Mouse (Mus musculus) cerebellum, adult 2 months (tissue): ENCODE data around the gene Arhgap24.

Source experiments
- CTCF ChIP-seq: fragments of 200-500 bp; IDR thresholded peaks from 2 replicates; pipeline ENCODE4 v1.5.1; 2011; ENCODE audit warnings: low read depth, mild to moderate bottlenecking, control low read depth, low read length, moderate library complexity, borderline replicate concordance; ENCODE audit not compliant: insufficient read depth
- POLR2A ChIP-seq: fragments of 200-500 bp; IDR thresholded peaks from 2 replicates; pipeline ENCODE4 v1.6.1; 2011; ENCODE audit warnings: low read length, control low read depth, borderline replicate concordance; ENCODE audit not compliant: insufficient read depth

DNA sequence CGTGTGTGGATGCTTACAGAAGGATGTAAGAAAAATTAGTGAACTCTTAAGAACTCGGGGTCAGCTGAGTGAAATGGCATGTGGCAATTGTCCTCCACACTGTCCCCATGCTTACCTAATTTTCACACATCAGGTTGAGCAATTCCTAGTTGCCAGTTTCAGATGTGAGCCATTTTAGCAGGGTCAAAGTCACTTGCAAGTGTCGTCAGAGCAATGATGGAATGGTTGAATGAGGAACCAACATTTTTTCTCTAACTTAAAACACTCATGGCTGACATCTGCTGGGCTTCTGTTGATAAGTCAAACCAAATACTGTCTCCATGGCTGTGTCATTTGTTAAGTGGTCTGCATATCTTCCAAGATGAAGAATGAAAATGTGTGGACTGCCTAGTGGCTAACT, 56.6 kb downstream of the Arhgap24 start:
- TF ChIP-seq CTCF (no peak), POLR2A (no peak)
